Mouse (Mus musculus): ENCODE data around the gene Gpr152.

DNA sequence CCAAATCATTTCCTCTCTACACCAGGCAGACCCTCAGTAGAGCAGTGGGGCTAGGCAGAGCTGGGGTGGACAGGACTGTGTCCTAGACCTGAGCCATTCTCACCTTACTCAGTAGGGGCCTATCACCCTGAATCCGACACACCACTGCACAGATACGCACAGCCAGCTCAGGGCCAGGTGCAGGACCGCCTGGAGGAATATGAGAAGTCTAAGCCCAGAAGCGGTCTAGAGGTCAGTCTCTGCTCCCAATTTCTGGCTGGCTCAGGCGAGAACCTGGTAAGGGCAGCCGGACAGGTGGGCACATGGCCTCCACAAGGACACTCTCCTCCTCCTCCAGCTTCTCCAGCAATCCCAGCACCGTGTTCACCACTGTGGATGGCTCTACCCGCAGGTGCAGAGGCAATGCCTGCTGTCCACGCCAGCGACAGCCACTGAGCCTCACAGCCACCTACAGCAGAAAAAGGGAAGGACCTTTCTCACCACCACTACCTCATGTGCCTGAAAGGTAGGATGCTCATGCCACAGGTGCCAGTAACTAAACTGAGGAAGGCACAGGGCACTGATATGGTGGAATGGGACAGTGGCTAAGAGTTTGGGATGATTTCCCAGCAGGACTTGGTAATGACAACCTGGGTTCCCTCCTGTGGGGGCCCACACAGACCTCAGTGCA is 31.3 kb downstream of the Gpr152 start:
- TF ChIP-seq CTCF (IDR thresholded peaks at IDR 0.05; ENCODE audit: low read depth) (no peak), EP300 (IDR thresholded peaks at IDR 0.05; ENCODE audit: low read depth) (no peak)

Measured in liver, postnatal 0 days (tissue).